Mouse (Mus musculus) heart, embryonic 16.5 days (tissue): ENCODE data around the gene Cpt1b. TPM values are rescaled to one million over a fixed set of nuclear protein-coding genes. Genes with fewer than 3 reads are reported as not detected.

ENCODE experiments used
- ATAC-seq: fragments of 200-750 bp; cut with Nextera tagmentation; replicated peaks from 2 replicates; pipeline ENCODE4 v1.8.0; 2017; ENCODE audit warnings: moderate number of reproducible peaks; ENCODE audit not compliant: insufficient read depth, low FRiP score; ENCODE audit errors: extremely low read depth
- H3K27ac ChIP-seq: fragments of 300-500 bp; sonication (generic); 2 replicates; pipeline ENCODE4 v1.5.1; 2014; ENCODE audit warnings: mild to moderate bottlenecking, low read length, control low read depth, moderate library complexity
- H3K27me3 ChIP-seq: fragments of 300-500 bp; sonication (generic); 2 replicates; pipeline ENCODE4 v1.6.1; 2014; ENCODE audit warnings: low read length, mixed read lengths; ENCODE audit not compliant: control insufficient read depth, insufficient read depth
- H3K36me3 ChIP-seq: fragments of 300-500 bp; sonication (generic); 2 replicates; pipeline ENCODE4 v1.6.1; 2014; ENCODE audit not compliant: control insufficient read depth, insufficient read depth
- H3K4me1 ChIP-seq: fragments of 300-500 bp; sonication (generic); 2 replicates; pipeline ENCODE4 v1.6.1; 2014; ENCODE audit warnings: low read length, mixed read lengths; ENCODE audit not compliant: control insufficient read depth, insufficient read depth
- H3K4me2 ChIP-seq: fragments of 300-500 bp; sonication (generic); 2 replicates; pipeline ENCODE4 v1.6.1; 2014; ENCODE audit warnings: low read depth, mild to moderate bottlenecking, control low read depth, low read length
- H3K4me3 ChIP-seq: fragments of 300-500 bp; sonication (generic); 2 replicates; pipeline ENCODE4 v1.5.1; 2014; ENCODE audit warnings: mild to moderate bottlenecking, control low read depth, low read length
- H3K9ac ChIP-seq: fragments of 300-500 bp; sonication (generic); 2 replicates; pipeline ENCODE4 v1.6.1; 2014; ENCODE audit warnings: low read length, control low read depth
- H3K9me3 ChIP-seq: fragments of 300-500 bp; sonication (generic); replicated peaks from 2 replicates; pipeline ENCODE4 v1.6.1; 2016; ENCODE audit warnings: low read length; ENCODE audit not compliant: control insufficient read depth
- WGBS: fragments of 180-500 bp; shearing (Covaris S2); extraction: QIAGEN DNeasy Blood & Tissue Kit; methylation state at CpG from one replicate; pipeline ENCODE4 v1.1.7; 2014; 5-methylcytosine and 5-hydroxymethylcytosine counted together
- polyA plus RNA-seq: library from polyadenylated mRNA; unstranded; fragments of >200 nt; fragmentation: Nextera tagmentation; extraction: Ambion mirVana; gene quantifications from 2 replicates; pipeline ENCODE4 v1.2.1, GENCODE M21; 2015

Gene Cpt1b
- polyA plus RNA-seq, 1 experiment from 2014 or later: 241 TPM

GRCm38 (mm10) chr15:89372536-89372935 is 53.1 kb downstream of the Cpt1b start:
- ATAC-seq: no peak
- WGBS: 83% methylated on average over 7 of the region's 7 CpGs
- Histone ChIP-seq H3K27ac (peak overlapping the region; percentile 97), H3K9ac (peak overlapping the region; percentile 91; the same call in 1 of the 2 replicates), H3K4me3 (peak overlapping the region; percentile 88; the same call in 1 of the 2 replicates), H3K36me3 (peaks cover 48% of the 10 kb centered on the region), H3K4me1 (peaks cover 15% of the 10 kb centered on the region), H3K4me2 (peak overlapping the region; percentile 93), H3K27me3 (peaks cover 16% of the 10 kb centered on the region), H3K9me3 (no peaks in the 10 kb centered on the region)

GRCm38 (mm10) chr15:89372068-89372467 is 53.6 kb downstream of the Cpt1b start:
- no peak for ATAC-seq
- no peaks in the 10 kb centered on the region for H3K9me3 ChIP-seq
- H3K36me3 ChIP-seq: peaks cover 52% of the 10 kb centered on the region
- H3K4me3 ChIP-seq: no peak overlapping the region
- no peak overlapping the region for H3K27ac ChIP-seq
- WGBS: 88% methylated on average over 13 of the region's 13 CpGs
- no peak overlapping the region for H3K4me2 ChIP-seq
- H3K27me3 ChIP-seq: peaks cover 11% of the 10 kb centered on the region
- no peak overlapping the region for H3K9ac ChIP-seq
- H3K4me1 ChIP-seq: peaks cover 13% of the 10 kb centered on the region

Other genes with a start within 250 kb of the Cpt1b start
- gene Plxnb2, start 245.1 kb downstream of the Cpt1b start, polyA plus RNA-seq: 91.8 and 104 TPM in 2 replicates
- gene Dennd6b, start 229.4 kb downstream of the Cpt1b start, polyA plus RNA-seq: 18.9 and 19.0 TPM in 2 replicates
- gene Ppp6r2, start 214.3 kb downstream of the Cpt1b start, polyA plus RNA-seq: 18.2 and 21.3 TPM in 2 replicates
- gene Sbf1, start 110.6 kb downstream of the Cpt1b start, polyA plus RNA-seq: 43.0 and 43.6 TPM in 2 replicates
- 0.19 and 0.42 TPM in 2 replicates for gene Adm2, start 103.1 kb downstream of the Cpt1b start, polyA plus RNA-seq
- gene Miox, start 91.5 kb downstream of the Cpt1b start, polyA plus RNA-seq: not detected in 2 replicates
- 54.5 and 56.5 TPM in 2 replicates for gene Lmf2, start 70.2 kb downstream of the Cpt1b start, polyA plus RNA-seq
- gene Ncaph2, start 70.1 kb downstream of the Cpt1b start, polyA plus RNA-seq: 101 and 108 TPM in 2 replicates
- 10.0 and 11.9 TPM in 2 replicates for gene Sco2, start 52.0 kb downstream of the Cpt1b start, polyA plus RNA-seq
- 0.92 and 0.97 TPM in 2 replicates for gene Tymp, start 48.8 kb downstream of the Cpt1b start, polyA plus RNA-seq
- 1.8 and 1.9 TPM in 2 replicates for gene Odf3b, start 46.6 kb downstream of the Cpt1b start, polyA plus RNA-seq
- not detected in 2 replicates for gene Klhdc7b, start 40.9 kb downstream of the Cpt1b start, polyA plus RNA-seq
- not detected in 2 replicates for gene Syce3, start 15.4 kb downstream of the Cpt1b start, polyA plus RNA-seq
- gene C730034F03Rik, start 3.7 kb upstream of the Cpt1b start, polyA plus RNA-seq: 3.8 and 4.1 TPM in 2 replicates
- gene Gm44502, start 3.8 kb upstream of the Cpt1b start, polyA plus RNA-seq: 0.19 and 0.35 TPM in 2 replicates
- 80.5 and 84.9 TPM in 2 replicates for gene Chkb, start 4.0 kb upstream of the Cpt1b start, polyA plus RNA-seq
- 0.11 and 0.29 TPM in 2 replicates for gene Mapk8ip2, start 28.1 kb upstream of the Cpt1b start, polyA plus RNA-seq
- gene Arsa, start 51.6 kb upstream of the Cpt1b start, polyA plus RNA-seq: 15.9 and 17.3 TPM in 2 replicates
- 1.6 and 2.0 TPM in 2 replicates for gene Shank3, start 73.8 kb upstream of the Cpt1b start, polyA plus RNA-seq
- 0.16 and 0.22 TPM in 2 replicates for gene Acr, start 142.5 kb upstream of the Cpt1b start, polyA plus RNA-seq
- 20.0 and 21.8 TPM in 2 replicates for gene Rabl2, start 166.1 kb upstream of the Cpt1b start, polyA plus RNA-seq